Mouse (Mus musculus) hematopoietic stem cell, adult 5-6 weeks (primary cell): ENCODE data around the gene Cxcl15. TPM values are rescaled to one million over a fixed set of nuclear protein-coding genes. Genes with fewer than 3 reads are reported as not detected.

Source experiments
- ATAC-seq, 2 experiments: fragments of 125-278 bp in 1 of 2; replicated peaks in 1 of 2; 2 replicates each; pipeline ENCODE4 v1.8.0; 2016 to 2017; ENCODE audit warnings: inconsistent platforms in 2 of 2, mild to moderate bottlenecking in 2 of 2, moderate number of reproducible peaks in 2 of 2, low read depth in 1 of 2, moderate TSS enrichment in 1 of 2; ENCODE audit not compliant: low FRiP score in 2 of 2, poor library complexity in 2 of 2, severe bottlenecking in 2 of 2, insufficient read depth in 1 of 2, low TSS enrichment in 1 of 2
- total RNA-seq: library from RNA; stranded (forward); fragments of 172-1452, 232-1000 nt; gene quantifications from 2 replicates; pipeline ENCODE4 v1.2.3, GENCODE M21; 2017

Gene Cxcl15
- 0.13 TPM in 1 of 2 replicates, not detected in the other for total RNA-seq

- no peak for ATAC-seq
These were observed at the start of gene Cxcl15 for GRCm38 (mm10) chr5:90794195-90794625. Gene Cxcl15, plus strand, starts transcription at chr5:90794534.

GRCm38 (mm10) chr5:90753934-90754333 is 40.4 kb upstream of the Cxcl15 start:
- no peak for ATAC-seq

GRCm38 (mm10) chr5:90758020-90758605 is 36.2 kb upstream of the Cxcl15 start:
- peak in 1 of 2 experiments; percentile 23; a peak in 1 of 4 replicates for ATAC-seq

- ATAC-seq: peak; percentile 8 to 29; a peak in 1 of 4 replicates
These were observed 35.0 kb upstream of the Cxcl15 start, which contains the start of gene Cxcl5 for GRCm38 (mm10) chr5:90759077-90760065. Gene Cxcl5, plus strand, starts transcription at chr5:90759360.

- no peak for ATAC-seq
These were observed 34.0 kb upstream of the Cxcl15 start for GRCm38 (mm10) chr5:90760303-90760702.

- no peak for ATAC-seq
These were observed 33.5 kb upstream of the Cxcl15 start for GRCm38 (mm10) chr5:90760844-90761243.

- no peak for ATAC-seq
These were observed 32.5 kb upstream of the Cxcl15 start for GRCm38 (mm10) chr5:90761834-90762233.

- ATAC-seq: no peak
These were observed 30.2 kb upstream of the Cxcl15 start for GRCm38 (mm10) chr5:90763912-90764665.

- ATAC-seq: no peak
These were observed 28.3 kb upstream of the Cxcl15 start for GRCm38 (mm10) chr5:90765821-90766606.

GRCm38 (mm10) chr5:90768218-90768617 is 26.1 kb upstream of the Cxcl15 start, which contains the start of gene Ppbp:
Gene Ppbp, plus strand, starts transcription at chr5:90768518.
- no peak for ATAC-seq

- ATAC-seq: peak; percentile 18 to 25; a peak in 2 of 4 replicates
These were observed 23.0 kb upstream of the Cxcl15 start for GRCm38 (mm10) chr5:90771369-90771768.

- ATAC-seq: peak; percentile 77 to 82
These were observed 22.3 kb upstream of the Cxcl15 start, which contains the start of gene Pf4 for GRCm38 (mm10) chr5:90771880-90772653. Gene Pf4, plus strand, starts transcription at chr5:90772435.

- ATAC-seq: peak; percentile 3 to 15; a peak in 1 of 4 replicates
These were observed 18.8 kb upstream of the Cxcl15 start for GRCm38 (mm10) chr5:90775562-90775961.

- no peak for ATAC-seq
These were observed 16.7 kb upstream of the Cxcl15 start for GRCm38 (mm10) chr5:90777621-90778020.

- ATAC-seq: no peak
These were observed 15.5 kb upstream of the Cxcl15 start for GRCm38 (mm10) chr5:90778856-90779255.

- ATAC-seq: no peak
These were observed 10.6 kb upstream of the Cxcl15 start for GRCm38 (mm10) chr5:90783697-90784096.
